Mouse (Mus musculus): ENCODE measurements around the gene Vps11.
"Not testable (repeated sequence)": the region's sequence is repeated elsewhere in the genome, so short reads cannot be mapped to it uniquely, and the experiment has no call there.

Gene Vps11

DNA sequence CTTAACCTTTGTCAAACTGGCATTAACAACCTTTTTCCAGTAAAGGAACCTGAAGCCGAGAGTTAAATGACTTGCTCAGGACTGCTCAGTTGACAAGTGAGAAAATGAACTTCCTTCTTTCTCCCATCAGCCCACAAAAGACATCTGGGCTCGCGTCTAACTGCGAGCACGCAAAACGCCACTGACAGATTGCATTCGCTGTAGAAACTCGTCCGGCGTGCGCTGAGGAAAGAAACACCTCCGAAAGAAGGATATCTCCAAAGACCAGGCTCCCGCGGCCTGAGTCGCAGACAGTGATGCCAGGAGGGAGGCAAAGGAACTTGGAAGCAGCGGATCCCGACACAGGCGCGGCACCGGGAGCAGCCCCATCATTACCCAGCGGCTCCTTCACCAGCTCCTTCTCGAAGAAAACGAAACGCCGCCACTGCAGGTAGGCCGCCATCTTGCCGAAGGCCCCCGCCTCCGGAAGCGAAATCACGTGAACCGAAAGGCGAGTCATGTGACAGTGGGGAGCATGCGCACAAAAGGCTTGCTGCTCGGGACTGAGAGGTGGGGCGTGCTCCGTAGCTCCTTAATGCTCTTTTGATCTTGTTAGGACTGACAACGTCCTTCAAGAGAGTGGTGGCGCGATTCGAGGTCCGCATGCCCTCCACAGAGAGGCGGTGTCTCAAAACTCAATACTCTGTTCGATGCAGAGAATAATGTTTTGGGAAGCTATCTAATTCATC lies at the start of gene Vps11:
Gene Vps11, minus strand, starts transcription at position 481 of the 728 bp plus-strand sequence.
- peak; percentile 98 for DNase-seq

DNA sequence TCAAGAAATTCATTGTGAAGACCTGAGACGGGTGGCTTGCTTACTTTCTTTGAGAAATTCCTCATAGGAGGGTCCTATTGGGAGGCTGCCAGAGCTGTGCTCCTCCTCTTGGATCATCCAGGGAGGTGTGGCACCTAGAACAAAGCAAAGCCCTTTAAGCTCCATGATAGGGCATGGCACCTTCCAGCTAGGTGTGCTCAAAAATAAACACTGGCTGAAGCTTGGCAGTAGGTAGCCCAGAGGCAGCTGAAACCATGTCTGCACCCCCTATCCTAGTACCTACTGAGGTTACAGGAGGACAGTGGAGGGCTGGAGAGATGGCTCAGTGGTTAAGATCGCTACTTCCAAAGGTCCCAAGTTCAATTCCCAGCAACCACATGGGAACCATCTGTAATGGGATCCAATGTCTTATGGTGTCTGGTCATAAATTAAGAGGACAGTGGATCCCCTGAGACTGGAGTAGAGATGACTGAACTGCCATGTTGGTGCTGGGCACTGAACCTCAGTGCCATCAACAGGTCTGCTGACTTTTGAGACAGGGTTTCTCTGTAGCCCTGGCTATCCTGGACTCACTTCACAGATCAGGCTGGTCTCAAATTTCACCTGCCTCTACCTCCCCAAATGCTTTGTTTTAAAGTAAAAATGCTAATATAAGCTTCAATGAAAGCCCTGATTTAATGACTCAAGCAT lies 49.3 kb upstream of the Vps11 start:
- peak in 1 of 2 experiments; percentile 23 for DNase-seq

DNA sequence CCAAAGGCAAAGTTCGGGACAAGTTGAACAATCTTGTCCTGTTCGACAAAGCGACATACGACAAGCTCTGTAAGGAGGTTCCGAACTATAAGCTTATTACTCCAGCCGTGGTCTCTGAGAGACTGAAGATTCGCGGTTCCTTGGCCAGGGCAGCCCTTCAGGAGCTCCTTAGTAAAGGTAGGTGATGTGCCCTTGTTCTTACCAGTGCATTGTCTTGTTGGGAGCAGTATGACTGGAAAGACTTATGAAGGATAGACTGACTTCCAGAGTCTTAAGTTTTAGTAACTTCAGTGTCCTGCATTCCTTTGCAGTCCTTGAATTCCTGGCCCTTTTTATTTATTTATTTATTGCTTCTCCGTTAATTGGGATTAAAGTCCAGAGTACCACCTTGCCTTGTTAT lies 47.2 kb upstream of the Vps11 start:
- DNase-seq, result not testable (repeated sequence)

DNA sequence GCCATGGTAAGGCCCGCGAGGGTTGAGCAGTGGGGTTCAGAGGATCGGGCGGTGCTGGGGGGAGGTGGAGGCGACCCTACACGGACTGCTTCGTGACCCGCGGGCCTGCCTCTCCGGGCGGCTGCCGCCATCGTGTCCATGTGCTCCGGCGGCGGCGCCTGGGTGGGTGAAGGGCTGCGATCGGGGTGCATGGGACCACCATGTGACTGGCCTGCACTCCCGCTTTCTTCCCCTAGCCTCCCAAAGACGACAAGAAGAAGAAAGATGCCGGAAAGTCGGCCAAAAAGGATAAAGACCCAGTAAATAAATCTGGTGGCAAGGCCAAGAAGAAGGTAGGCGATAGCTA lies 46.3 kb upstream of the Vps11 start:
- no peak for DNase-seq

DNA sequence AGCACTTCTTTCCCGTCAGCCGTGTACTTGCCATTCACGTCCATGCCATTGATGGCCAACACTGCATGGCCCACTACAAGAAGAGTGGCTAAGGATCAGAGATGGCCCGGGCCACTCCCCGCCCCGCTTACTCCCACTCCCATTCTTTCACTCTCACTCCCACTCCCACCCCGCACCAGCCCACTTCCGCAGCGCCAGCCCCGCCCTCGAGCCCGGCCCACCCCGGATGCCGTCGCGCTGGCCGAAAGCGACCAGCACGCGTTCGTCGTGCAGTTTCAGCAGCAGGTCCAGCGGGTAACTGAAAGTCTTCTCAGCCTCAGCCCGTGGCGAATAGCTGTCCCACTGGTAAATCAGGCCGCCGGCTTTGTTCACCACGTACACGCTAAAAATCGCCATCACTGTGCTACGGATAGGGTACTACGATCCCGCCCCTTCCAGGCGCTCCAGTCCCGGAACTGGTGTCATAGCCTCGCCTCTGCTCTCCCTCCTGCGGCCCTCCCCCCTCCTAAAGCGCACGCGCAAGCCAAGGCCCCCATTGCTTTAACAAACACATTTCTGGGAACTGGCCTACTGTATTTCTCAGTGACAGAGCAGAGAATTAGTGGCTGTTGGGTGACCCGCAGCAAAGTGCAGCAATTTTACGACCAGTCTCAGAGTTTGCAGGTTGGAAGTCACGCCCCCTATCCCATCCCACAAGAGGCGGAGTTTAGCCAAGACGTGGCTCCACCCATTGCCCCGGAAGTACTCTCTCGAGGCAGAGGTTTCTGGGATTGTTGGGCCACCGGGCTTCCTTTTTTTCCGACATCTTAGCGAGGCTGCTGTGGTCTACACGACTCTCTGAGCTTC lies 45.7 kb upstream of the Vps11 start, which contains the start of the genes Rps25 and Trappc4:
Gene Rps25, plus strand, starts transcription at position 234 of the 846 bp plus-strand sequence.
Gene Trappc4, minus strand, starts transcription at position 695 of the 846 bp plus-strand sequence.
- DNase-seq, result peak; percentile 96 to 97

DNA sequence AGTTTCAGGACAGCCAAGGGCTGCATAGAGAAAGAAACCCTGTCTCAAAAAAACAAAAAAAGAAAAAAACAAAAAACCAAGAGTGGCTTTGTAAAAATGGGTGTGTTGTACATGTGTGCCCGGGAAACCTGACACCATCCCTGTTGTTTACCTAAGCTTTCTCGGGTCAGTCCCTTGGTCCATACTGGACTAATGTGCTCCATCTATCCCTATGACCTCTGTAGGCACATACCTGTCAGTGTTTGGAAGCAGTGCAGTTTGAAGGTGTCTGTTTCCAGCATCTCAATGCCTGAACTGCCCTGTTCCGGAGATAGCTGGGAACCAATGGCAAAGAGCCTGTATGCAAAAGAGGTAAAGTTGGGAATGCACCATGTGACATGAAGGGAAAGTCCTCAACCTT lies 43.5 kb upstream of the Vps11 start:
- no peak for DNase-seq

DNA sequence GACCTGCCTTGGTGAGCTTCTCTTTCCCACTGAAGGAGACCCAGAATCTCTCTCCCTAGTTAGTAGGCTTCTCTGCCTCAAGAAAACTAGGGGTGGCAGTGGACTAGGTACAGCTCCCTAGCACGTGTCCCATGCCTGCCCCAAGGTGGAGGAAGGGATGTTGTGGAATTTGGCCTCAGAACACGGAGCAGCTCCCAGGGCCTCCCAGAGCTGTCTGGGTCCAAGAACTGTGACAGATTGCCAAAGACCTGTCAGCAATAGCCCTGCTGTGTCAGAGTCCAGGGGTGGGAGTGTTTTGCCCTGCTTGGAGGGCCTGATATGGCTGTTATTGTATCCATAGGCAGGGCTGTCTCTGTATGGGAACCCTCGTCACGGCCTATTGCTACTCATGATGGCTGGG lies 39.6 kb upstream of the Vps11 start:
- no peak for DNase-seq

DNA sequence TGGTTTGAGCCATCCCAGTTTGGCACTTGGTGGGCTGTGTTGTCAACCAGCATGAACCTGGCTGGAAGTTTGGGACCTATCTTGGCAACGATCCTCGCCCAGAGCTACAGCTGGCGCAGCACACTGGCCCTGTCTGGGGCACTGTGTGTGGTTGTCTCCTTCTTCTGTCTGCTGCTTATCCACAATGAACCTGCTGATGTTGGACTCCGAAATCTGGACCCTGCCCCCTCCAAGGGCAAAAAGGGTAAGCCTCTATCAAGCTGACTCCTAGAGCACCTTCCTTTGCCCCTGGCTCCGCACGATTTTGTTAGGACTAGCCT lies 38.3 kb upstream of the Vps11 start:
- DNase-seq, result peak; percentile 54 to 60

DNA sequence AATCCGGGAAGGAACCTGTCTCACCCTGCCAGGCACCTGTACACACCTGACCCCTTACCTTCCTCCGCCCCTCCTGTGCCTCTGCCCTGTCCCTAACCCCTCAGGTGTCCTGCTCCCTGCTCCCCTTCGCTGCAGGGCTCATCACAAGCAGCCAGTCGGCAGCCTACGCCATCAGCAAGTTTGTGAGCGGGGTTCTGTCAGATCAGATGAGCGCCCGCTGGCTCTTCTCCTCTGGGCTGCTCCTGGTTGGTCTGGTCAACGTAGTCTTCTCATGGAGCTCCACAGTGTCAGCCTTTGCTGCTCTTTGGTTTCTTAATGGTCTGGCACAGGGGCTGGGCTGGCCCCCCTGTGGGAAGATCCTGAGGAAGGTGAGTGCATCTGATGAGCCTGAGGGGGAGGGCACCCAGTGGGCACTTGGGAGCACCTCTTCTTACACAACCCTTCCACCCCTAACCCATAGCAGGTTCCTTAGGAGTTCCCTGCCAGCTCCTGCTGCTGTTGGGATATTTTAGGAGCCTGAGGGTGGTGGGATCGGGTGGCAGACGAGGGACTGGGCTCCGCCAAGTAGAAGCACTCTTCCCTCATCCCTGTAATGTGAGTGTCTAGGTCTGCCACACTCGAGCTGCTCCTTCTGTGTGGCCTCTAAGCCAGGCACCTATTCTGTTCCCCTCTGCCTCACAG lies 37.8 kb upstream of the Vps11 start:
- DNase-seq, result no peak

DNA sequence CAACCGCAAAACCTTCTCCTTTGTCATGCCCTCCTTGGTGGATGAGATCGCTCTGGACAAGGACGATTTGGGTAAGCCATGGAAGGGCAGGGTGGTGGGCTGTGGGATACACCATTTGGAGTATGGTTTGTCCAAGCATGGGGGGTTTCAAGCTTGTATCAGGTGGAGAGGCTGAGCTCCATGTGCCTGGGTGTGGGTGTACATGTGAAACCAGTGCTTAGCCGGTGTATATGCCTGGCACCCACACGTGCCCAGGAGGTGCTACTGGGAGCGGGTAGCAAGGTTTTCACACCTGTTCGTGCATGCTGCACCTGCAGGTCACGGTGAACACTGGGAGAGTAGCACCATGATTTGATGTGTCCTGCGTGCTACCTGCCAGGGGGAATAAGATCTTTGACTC lies 37.1 kb upstream of the Vps11 start:
- no peak for DNase-seq

DNA sequence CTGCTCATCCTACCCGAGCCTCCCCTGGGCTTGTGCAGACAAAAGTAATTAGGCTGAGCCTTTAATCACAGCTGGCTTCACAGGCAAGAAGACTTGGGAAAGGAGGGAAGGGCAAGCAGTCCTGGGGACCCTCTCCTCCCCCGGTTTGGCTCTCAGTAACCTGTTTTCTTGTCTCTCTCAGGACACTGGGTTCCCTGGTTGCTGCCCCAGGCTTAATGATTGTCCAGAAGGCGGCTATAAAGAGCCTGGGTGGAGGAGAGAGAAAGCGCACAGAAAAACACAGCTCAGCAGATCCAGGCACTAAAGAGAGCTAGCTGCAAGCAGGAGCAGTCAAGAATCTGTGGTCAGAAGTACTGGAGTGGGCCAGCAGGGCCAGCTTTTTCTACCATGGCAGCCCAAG lies 36.6 kb upstream of the Vps11 start:
- no peak for DNase-seq

DNA sequence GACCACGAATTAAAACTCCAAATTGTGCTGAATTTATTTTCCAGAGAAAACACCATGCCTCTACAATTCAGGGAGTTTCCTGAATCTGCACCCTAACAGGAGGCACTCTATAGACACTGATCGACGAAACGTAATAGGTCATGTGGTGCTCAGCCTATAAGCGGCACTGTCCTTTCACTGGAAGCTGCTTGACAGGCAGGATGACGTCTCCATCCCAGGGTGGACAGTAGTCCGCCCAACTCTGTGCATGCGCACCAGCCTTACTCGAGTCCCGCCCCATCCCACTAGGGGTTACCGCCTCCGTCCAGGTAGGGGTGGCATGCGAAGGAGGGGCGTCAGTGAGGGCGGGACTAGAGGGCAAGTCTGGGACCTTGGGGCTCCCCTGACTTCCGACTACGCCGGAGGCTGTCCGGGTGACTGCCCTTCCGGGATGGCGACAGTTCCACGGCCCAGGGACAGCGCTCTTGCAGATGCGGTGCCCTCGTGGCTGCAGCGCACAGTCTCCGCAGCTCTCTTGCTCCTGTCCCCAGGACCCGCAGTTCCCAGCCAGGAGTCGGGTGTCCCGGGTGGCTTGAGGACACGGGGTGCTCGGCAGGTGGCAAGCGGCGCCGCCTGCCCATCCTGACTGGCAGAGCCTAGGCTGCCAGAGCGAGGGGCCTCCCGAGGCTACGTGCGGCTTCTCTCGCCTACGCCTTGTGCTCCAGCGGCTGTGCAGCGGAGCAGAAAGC lies 35.4 kb upstream of the Vps11 start, which contains the start of gene Slc37a4:
Gene Slc37a4, plus strand, starts transcription at position 169 of the 728 bp plus-strand sequence.
- DNase-seq, result peak; percentile 96 to 99

DNA sequence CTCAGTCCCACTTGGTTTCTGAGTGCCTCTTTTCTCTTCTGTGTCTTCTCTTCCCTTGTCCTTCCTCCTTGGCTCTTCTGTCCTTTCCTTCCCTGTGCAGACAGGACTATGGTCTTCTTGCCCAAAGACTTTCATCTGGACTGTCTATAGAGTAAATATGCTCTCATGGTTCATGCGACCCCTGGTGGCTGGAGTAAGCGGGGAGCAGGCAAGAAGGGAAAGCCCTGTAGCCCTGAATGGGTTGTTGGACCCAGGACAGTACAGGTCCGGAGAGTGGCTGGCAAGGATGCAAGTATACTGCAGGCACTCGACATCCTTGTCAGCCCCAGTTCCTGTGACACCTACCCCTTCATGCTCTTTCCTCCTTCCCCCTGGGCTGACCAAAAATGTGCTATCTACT lies 30.0 kb upstream of the Vps11 start:
- peak; percentile 89 to 90 for DNase-seq

DNA sequence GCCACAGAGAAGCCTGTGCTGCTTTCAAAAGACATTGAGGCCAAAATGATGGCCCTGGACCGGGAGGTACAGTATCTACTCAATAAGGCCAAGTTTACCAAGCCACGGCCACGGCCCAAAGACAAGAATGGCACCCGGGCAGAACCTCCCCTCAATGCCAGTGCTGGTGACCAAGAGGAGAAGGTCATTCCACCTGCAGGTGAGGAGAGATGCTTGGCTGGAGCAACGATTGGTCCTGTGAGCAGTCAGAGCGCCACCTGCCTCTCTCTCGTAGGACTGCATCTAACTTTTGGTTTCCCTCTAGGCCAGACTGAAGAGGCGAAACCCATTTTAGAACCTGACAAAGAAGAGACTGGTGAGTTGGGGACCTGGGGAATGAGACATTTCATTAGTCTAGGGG lies 27.8 kb upstream of the Vps11 start:
- peak; percentile 76 to 78 for DNase-seq

DNA sequence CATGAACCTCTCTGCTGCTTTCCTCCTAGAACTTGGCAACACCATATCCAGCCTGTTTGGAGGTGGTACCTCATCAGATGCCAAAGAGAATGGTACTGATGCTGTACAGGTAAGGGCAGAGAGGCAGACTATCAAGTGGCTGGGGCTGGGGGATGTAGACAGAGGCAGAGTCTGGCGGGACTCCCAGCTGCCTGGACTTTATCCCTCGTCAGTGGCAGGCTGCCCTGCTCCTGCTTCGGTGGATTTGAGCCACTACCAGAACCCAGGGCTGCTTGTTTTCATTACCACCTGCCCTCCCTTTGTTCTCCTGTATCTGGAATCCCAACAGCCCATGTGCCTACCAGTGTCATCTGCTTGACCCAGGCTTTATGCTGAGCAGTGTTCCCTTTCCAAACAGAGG lies 25.8 kb upstream of the Vps11 start:
- DNase-seq, result no peak

DNA sequence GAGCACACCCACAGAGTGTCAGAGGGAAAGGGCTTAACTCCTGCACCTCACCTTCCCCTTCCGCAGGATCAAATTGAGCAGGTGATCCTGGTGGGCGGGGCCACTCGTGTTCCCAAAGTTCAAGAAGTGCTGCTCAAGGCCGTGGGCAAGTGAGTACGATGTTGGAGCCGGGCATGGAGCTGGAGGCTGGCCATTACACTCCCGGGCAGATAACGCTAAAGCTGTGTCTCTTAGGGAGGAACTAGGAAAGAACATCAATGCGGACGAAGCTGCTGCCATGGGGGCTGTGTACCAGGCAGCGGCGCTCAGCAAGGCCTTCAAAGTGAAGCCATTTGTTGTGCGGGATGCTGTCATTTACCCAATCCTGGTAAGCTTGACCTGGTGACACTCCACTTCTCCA lies 23.1 kb upstream of the Vps11 start:
- no peak for DNase-seq

DNA sequence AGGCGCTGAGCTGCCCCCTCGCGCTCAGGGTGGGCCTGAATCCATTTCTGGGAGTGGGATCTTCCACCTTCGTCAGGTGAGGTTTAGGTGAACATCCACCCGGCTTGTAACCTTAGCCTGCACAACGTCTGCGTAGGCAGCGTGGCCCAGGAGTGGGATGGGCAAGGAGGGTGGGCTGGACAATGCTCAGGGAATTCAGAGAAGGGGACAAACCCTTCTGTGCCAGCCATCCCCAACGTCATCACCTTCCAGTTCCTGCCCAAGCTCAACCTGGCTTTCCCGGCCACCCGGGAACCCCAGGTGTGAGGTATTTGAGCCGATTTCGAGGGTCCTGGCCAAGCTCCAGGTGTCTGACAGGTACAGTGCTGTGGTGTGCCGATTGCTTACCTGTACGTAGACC lies 18.4 kb upstream of the Vps11 start:
- peak; percentile 53 to 54 for DNase-seq

DNA sequence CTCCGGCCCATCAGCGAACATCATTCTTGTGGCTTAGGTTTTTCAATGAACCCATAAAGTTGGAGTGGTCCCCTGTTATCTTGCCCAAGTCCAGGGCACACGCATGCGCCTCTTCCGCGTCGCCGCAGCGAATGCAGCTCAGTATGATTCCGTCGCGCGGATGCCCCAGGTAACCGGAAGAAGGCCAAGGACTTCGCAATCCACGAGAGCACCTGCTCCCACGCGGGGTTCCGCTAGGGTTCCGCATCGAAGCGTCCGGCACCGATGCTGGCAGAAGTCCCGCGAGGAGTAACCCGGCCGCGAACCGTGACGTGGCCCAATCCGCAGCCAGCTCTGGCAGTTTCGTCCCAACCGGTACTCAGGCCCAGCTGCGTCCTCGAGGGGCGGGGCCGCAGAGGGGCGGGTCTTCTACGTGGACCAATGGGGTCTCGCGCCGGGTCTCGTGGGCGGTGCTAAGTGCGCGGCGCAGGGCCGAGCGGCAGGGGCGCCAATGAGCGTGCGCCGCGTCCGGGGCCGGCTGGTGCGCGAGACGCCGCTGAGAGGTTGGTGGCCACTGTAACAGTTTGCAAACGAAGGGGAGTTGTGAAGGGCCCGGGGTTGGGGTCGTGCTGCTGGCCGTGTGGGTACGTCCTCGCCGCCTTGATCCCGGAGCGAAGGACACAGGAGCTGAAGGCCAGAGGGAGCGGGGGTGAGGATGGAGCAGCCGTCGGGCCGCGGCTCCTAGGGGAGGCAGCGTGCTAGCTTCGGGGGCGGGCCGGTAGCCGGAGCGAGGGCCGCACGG lies 17.8 kb upstream of the Vps11 start, which contains the start of gene Hyou1:
Gene Hyou1, plus strand, starts transcription at position 437 of the 781 bp plus-strand sequence.
- peak; percentile 100 for DNase-seq

DNA sequence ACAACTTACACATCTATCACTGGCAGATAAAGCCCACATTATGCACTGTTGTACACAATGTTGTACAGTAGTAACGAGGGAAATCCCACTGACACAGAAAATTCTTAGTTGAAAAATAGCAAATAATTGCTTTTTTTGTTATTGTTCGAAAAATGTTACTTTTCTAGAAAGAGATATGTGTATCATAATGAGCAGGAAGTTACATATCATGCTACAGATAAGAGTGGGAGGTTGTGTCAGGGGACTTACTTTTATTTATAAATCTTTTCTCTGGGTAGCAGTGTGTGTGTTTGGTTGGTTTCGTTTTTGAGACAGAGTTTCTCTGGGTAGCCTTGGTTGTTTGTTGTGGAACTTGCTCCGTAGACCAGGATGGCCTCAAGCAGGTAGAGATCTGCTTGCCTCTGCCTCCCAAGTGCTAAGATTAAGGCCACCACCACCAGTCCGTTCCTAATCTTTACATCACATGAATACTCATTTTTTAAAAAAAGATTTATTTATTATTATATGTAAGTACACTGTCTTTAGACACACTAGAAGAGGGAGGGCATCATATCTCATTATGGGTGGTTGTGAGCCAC lies 16.8 kb upstream of the Vps11 start:
- no peak for DNase-seq

DNA sequence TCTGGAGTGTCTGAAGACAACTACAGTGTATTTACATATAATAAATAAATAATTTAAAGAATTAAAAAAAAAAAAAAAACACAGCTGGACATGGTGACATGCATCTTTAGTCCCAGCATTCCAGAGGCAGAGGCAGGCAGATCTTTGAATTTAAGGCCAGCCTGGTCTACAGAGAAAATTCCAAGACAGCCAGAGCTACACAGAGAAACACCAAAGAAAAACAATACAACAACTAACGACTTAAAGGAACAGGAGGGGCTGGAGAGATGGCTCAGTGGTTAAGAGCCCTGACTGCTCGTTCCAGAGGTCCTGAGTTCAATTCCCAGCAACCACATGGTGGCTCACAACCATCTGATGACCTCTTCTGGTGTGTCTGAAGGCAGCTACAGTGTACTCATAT lies 15.9 kb upstream of the Vps11 start:
- DNase-seq, result not testable (repeated sequence)

DNA sequence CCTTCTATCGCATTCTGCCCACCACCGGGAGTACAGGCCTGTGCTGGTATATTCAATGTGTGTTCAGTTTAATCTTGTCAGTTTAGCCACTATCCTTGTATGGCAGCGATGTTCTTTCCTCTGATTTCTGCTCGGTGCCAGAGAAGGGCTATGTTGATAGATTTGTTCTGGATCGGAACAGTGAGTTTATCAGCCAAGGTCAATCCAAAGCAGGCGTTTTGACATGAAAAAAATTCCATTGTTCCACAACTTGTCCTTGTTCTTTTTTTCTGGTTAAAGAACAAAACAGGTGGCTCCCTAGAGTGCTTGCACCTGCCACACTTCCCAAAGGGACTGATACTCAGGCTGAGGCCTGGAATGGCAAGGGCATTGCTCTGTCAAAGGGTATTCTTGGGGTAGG lies 14.7 kb upstream of the Vps11 start:
- no peak for DNase-seq

Measured in cerebellum, postnatal 10 days (tissue).